Comparison of ENCODE assay signal across 18 mouse cellular contexts in genomic region chr6:47356500-47356899, GRCm38 (mm10).
DNase-seq lines count a peak whose midpoint lies in the region; ATAC-seq lines count a peak whose summit lies in the region.
"Had no signal": no experiment of that assay in that cellular context is flagged by ENCODE, and none has a peak within 500 bp of the region (broad histone marks: within the 10 kb centered on the region; RNA-seq: fewer than 3 reads in every experiment).

No protein-coding gene starts in this region.

- 67% methylated on average over 7 of the region's 7 CpGs for WGBS in heart, embryonic 13.5 days
- 68% methylated on average over 7 of the region's 7 CpGs for WGBS in intestine, embryonic 15.5 days
- 69% methylated on average over 7 of the region's 7 CpGs for WGBS in intestine, embryonic 16.5 days
- WGBS in forebrain, embryonic 15.5 days, result 79% methylated on average over 7 of the region's 7 CpGs

- ATAC-seq in heart, embryonic 13.5 days (ENCODE audit: extremely low read depth, insufficient number of reproducible peaks, low FRiP score, low TSS enrichment), result no peak
- ATAC-seq in intestine, embryonic 15.5 days, result peak; percentile 51
- peak; percentile 36; the same call in 1 of the 2 replicates for ATAC-seq in intestine, embryonic 16.5 days
- no peak for ATAC-seq in forebrain, embryonic 15.5 days (replicated peaks)
- ATAC-seq: forebrain, embryonic 13.5 days; forebrain, embryonic 16.5 days had no signal

- no peak overlapping the region for H3K27ac ChIP-seq in heart, embryonic 13.5 days (replicated peaks)
- no peak overlapping the region for H3K27ac ChIP-seq in intestine, embryonic 15.5 days
- H3K27ac ChIP-seq in intestine, embryonic 16.5 days (ENCODE audit: low read length), result no peak overlapping the region
- no peak overlapping the region for H3K27ac ChIP-seq in forebrain, embryonic 15.5 days (replicated peaks)
- H3K27ac ChIP-seq: embryonic facial prominence, embryonic 10.5 days; embryonic facial prominence, embryonic 12.5 days; forebrain, embryonic 13.5 days had no signal

- H3K9ac ChIP-seq in heart, embryonic 13.5 days, result no peak overlapping the region
- no peak overlapping the region for H3K9ac ChIP-seq in intestine, embryonic 15.5 days
- H3K9ac ChIP-seq in intestine, embryonic 16.5 days (ENCODE audit: low read depth, low read length), result no peak overlapping the region
- H3K9ac ChIP-seq in forebrain, embryonic 15.5 days (replicated peaks), result no peak overlapping the region
- H3K9ac ChIP-seq: embryonic facial prominence, embryonic 12.5 days; forebrain, embryonic 13.5 days had no signal

- no peaks in the 10 kb centered on the region for H3K36me3 ChIP-seq in heart, embryonic 13.5 days
- H3K36me3 ChIP-seq in intestine, embryonic 15.5 days, result no peaks in the 10 kb centered on the region
- H3K36me3 ChIP-seq in intestine, embryonic 16.5 days (ENCODE audit: control insufficient read depth, insufficient read depth, low read length), result no peaks in the 10 kb centered on the region
- no peaks in the 10 kb centered on the region for H3K36me3 ChIP-seq in forebrain, embryonic 15.5 days
- H3K36me3 ChIP-seq: embryonic facial prominence, embryonic 10.5 days; embryonic facial prominence, embryonic 12.5 days had no signal

- peak overlapping the region; percentile 9; the same call in 1 of the 2 replicates for H3K4me2 ChIP-seq in heart, embryonic 13.5 days
- H3K4me2 ChIP-seq in intestine, embryonic 15.5 days (replicated peaks), result no peak overlapping the region
- no peak overlapping the region for H3K4me2 ChIP-seq in intestine, embryonic 16.5 days (ENCODE audit: low read depth, low read length)
- H3K4me2 ChIP-seq in forebrain, embryonic 15.5 days (replicated peaks), result no peak overlapping the region
- H3K4me2 ChIP-seq: embryonic facial prominence, embryonic 12.5 days; forebrain, embryonic 13.5 days had no signal

- peaks cover 8% of the 10 kb centered on the region; the same call in 1 of the 2 replicates for H3K4me1 ChIP-seq in heart, embryonic 13.5 days
- no peaks in the 10 kb centered on the region for H3K4me1 ChIP-seq in intestine, embryonic 15.5 days (replicated peaks)
- no peaks in the 10 kb centered on the region for H3K4me1 ChIP-seq in intestine, embryonic 16.5 days (ENCODE audit: control insufficient read depth, insufficient read depth, low read length)
- H3K4me1 ChIP-seq in forebrain, embryonic 15.5 days, result no peaks in the 10 kb centered on the region
- H3K4me1 ChIP-seq: embryonic facial prominence, embryonic 12.5 days; forebrain, embryonic 13.5 days had no signal

- no peak overlapping the region for H3K4me3 ChIP-seq in heart, embryonic 13.5 days
- H3K4me3 ChIP-seq in intestine, embryonic 15.5 days (replicated peaks), result no peak overlapping the region
- no peak overlapping the region for H3K4me3 ChIP-seq in intestine, embryonic 16.5 days (ENCODE audit: low read length)
- H3K4me3 ChIP-seq in forebrain, embryonic 15.5 days, result no peak overlapping the region
- H3K4me3 ChIP-seq: embryonic facial prominence, embryonic 10.5 days; embryonic facial prominence, embryonic 12.5 days; forebrain, embryonic 13.5 days had no signal

- DNase-seq in heart, adult 9 months (ENCODE audit: low spot score in 2 of 2), result no peak
- no peak for DNase-seq in retina, embryonic 14.5 days (ENCODE audit: low spot score)
- DNase-seq: adrenal gland, adult 2 months; adrenal gland, postnatal 10 days; adrenal gland, postnatal 25 days; cerebellum, adult 11-12 months; cerebellum, adult 2 months; cerebellum, adult 9-10 months; cerebellum, postnatal 10 days; cerebellum, postnatal 25 days had no signal

- H3K9me3 ChIP-seq in heart, embryonic 13.5 days, result peaks cover 3% of the 10 kb centered on the region; the same call in 1 of the 2 replicates
- H3K9me3 ChIP-seq in intestine, embryonic 15.5 days, result no peaks in the 10 kb centered on the region
- H3K9me3 ChIP-seq in intestine, embryonic 16.5 days (ENCODE audit: control insufficient read depth, low read length), result no peaks in the 10 kb centered on the region
- H3K9me3 ChIP-seq in forebrain, embryonic 15.5 days, result no peaks in the 10 kb centered on the region
- H3K9me3 ChIP-seq: embryonic facial prominence, embryonic 10.5 days; embryonic facial prominence, embryonic 12.5 days; forebrain, embryonic 13.5 days had no signal

- H3K27me3 ChIP-seq in heart, embryonic 13.5 days (replicated peaks), result no peaks in the 10 kb centered on the region
- no peaks in the 10 kb centered on the region for H3K27me3 ChIP-seq in intestine, embryonic 15.5 days (replicated peaks)
- no peaks in the 10 kb centered on the region for H3K27me3 ChIP-seq in intestine, embryonic 16.5 days (replicated peaks; ENCODE audit: control insufficient read depth, insufficient read depth, low read length)
- no peaks in the 10 kb centered on the region for H3K27me3 ChIP-seq in forebrain, embryonic 15.5 days
- H3K27me3 ChIP-seq: embryonic facial prominence, embryonic 12.5 days; forebrain, embryonic 13.5 days had no signal

Comparison
In these comparisons a context has a peak if more than half of its experiments do, and no peak if none do; other contexts are left out.
1. ATAC-seq: peak in intestine, embryonic 15.5 days (single experiment) and intestine, embryonic 16.5 days (single experiment); none in heart, embryonic 13.5 days (single experiment) and forebrain, embryonic 15.5 days (single experiment).